Mouse (Mus musculus) liver, postnatal 0 days (tissue): ENCODE results near the gene Slc39a11.

Experiments used
- CTCF ChIP-seq: sonication (generic); IDR thresholded peaks from 2 replicates; pipeline ENCODE4 v1.5.1; 2016; ENCODE audit warnings: antibody characterized with exemption, low read depth
- EP300 ChIP-seq: IDR thresholded peaks from 2 replicates; pipeline ENCODE4 v1.6.1; 2016; ENCODE audit warnings: antibody characterized with exemption, low read depth, mild to moderate bottlenecking

DNA sequence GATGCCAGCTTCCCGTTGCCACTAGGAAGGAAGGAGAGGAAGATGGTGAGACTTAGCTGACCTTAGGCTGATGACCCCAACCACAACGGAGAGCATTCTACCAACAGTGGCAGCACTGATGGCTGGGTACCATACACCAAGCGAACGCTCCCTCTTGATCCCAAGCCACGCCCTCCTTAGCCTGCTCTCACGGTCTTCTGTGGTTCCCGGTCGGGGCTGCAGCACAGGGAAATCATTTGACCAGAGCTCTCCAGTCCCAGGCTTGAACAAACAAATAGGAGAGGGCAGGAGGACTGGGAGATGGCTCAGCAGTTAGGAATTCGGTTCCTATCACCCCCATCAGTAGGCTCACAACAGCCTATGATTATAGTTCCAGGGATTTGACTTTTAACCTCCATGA lies 403.4 kb downstream of the Slc39a11 start:
- TF ChIP-seq CTCF (no peak), EP300 (no peak)
